ENCODE assay signal across 8 mouse cellular contexts in the genomic region with DNA sequence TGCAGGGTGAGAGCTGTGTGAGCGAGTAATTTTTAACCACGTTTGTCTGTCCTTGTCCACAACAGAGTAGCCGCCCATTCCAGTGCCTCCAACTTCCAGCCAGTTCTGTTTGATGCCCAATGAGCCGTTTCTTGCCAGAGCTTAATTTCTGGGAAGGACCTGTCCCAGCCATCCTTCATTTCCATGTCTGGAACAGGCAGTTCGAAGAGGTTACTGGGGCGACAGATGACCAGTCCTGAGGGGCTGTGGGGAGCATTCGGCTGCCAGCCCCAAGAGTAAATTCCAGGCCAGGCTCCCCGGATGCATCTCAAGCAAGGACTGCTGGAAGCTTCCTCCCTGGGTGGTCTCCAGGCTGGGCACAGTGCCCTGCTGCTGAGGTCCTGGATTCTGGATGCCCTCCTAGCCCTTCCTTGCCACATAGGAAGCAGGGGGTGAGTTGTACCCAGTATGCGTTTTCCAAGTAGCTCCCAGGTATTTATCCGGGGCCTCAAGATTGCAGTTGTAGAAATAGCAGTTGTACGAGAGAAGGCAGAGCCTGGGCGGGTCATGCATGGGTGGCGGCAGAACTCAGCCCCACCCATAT. TPM values are rescaled to one million over a fixed set of nuclear protein-coding genes. Genes with fewer than 3 reads are reported as not detected.
DNase-seq lines count a peak whose midpoint lies in the region; ATAC-seq and TF ChIP-seq lines count a peak whose summit lies in the region.
"Had no signal": no experiment of that assay in that cellular context is flagged by ENCODE, and none has a peak within 500 bp of the region (broad histone marks: within the 10 kb centered on the region; RNA-seq: fewer than 3 reads in every experiment).

No protein-coding gene starts in this region.

- 41% methylated on average over 13 of the region's 13 CpGs for WGBS in lung, embryonic 15.5 days
- WGBS in cerebellum, adult 2 months = 8% methylated on average over 13 of the region's 13 CpGs
- WGBS in forebrain, embryonic 16.5 days = 40% methylated on average over 13 of the region's 13 CpGs
- 45% methylated on average over 13 of the region's 13 CpGs for WGBS in limb, embryonic 13.5 days

- no peak for TF ChIP-seq CTCF in cerebellum, adult 2 months (IDR thresholded peaks at IDR 0.05; ENCODE audit: borderline replicate concordance, insufficient read depth, low read depth, low read length)

- H3K4me2 ChIP-seq in lung, embryonic 15.5 days = peak overlapping the region; percentile 29; the same call in 1 of the 2 replicates
- no peak overlapping the region for H3K4me2 ChIP-seq in forebrain, embryonic 16.5 days (ENCODE audit: low read length)
- H3K4me2 ChIP-seq in limb, embryonic 13.5 days (replicated peaks) = peak overlapping the region; percentile 33

- no peak overlapping the region for H3K27ac ChIP-seq in lung, embryonic 15.5 days
- H3K27ac ChIP-seq in cerebellum, adult 2 months (ENCODE audit: insufficient read depth, low read length) = peak overlapping the region; percentile 55
- H3K27ac ChIP-seq in forebrain, embryonic 16.5 days (ENCODE audit: low read length) = no peak overlapping the region
- peak overlapping the region; percentile 1; the same call in 1 of the 2 replicates for H3K27ac ChIP-seq in limb, embryonic 13.5 days

- peaks cover 49% of the 10 kb centered on the region for H3K27me3 ChIP-seq in lung, embryonic 15.5 days
- no peaks in the 10 kb centered on the region for H3K27me3 ChIP-seq in cerebellum, adult 2 months (ENCODE audit: control insufficient read depth, insufficient read depth, low read length)
- peaks cover 30% of the 10 kb centered on the region for H3K27me3 ChIP-seq in forebrain, embryonic 16.5 days (replicated peaks; ENCODE audit: control insufficient read depth, insufficient read depth, low read length)
- H3K27me3 ChIP-seq in limb, embryonic 13.5 days = peaks cover 61% of the 10 kb centered on the region

- H3K9ac ChIP-seq in lung, embryonic 15.5 days = no peak overlapping the region
- H3K9ac ChIP-seq in forebrain, embryonic 16.5 days (replicated peaks; ENCODE audit: low read depth, low read length) = no peak overlapping the region
- H3K9ac ChIP-seq in limb, embryonic 13.5 days = no peak overlapping the region

- no peak for TF ChIP-seq POLR2A in cerebellum, adult 2 months (IDR thresholded peaks at IDR 0.05; ENCODE audit: borderline replicate concordance, insufficient read depth, low read length)

- H3K36me3 ChIP-seq in lung, embryonic 15.5 days = no peaks in the 10 kb centered on the region
- H3K36me3 ChIP-seq in forebrain, embryonic 16.5 days (ENCODE audit: control insufficient read depth, insufficient read depth) = no peaks in the 10 kb centered on the region
- no peaks in the 10 kb centered on the region for H3K36me3 ChIP-seq in limb, embryonic 13.5 days

- H3K4me3 ChIP-seq in lung, embryonic 15.5 days = no peak overlapping the region
- H3K4me3 ChIP-seq in cerebellum, adult 2 months (replicated peaks; ENCODE audit: insufficient read depth, low read depth, low read length) = peak overlapping the region; percentile 1
- H3K4me3 ChIP-seq in forebrain, embryonic 16.5 days (replicated peaks; ENCODE audit: low read length) = no peak overlapping the region
- no peak overlapping the region for H3K4me3 ChIP-seq in limb, embryonic 13.5 days

- H3K4me1 ChIP-seq in lung, embryonic 15.5 days = peaks cover 21% of the 10 kb centered on the region
- peaks cover 44% of the 10 kb centered on the region for H3K4me1 ChIP-seq in cerebellum, adult 2 months (ENCODE audit: control insufficient read depth, insufficient read depth, low read length)
- peaks cover 24% of the 10 kb centered on the region for H3K4me1 ChIP-seq in forebrain, embryonic 16.5 days (replicated peaks; ENCODE audit: control insufficient read depth, insufficient read depth, low read length)
- H3K4me1 ChIP-seq in limb, embryonic 13.5 days = peaks cover 32% of the 10 kb centered on the region

- H3K9me3 ChIP-seq in lung, embryonic 15.5 days = no peaks in the 10 kb centered on the region
- H3K9me3 ChIP-seq in forebrain, embryonic 16.5 days (ENCODE audit: control insufficient read depth, low read length) = no peaks in the 10 kb centered on the region
- no peaks in the 10 kb centered on the region for H3K9me3 ChIP-seq in limb, embryonic 13.5 days

- ATAC-seq in lung, embryonic 15.5 days (ENCODE audit: borderline replicate concordance, extremely low read depth, low FRiP score, low TSS enrichment) = peak; percentile 74; the same call in 1 of the 2 replicates
- ATAC-seq in forebrain, embryonic 16.5 days = peak; percentile 37; the same call in 1 of the 2 replicates
- ATAC-seq in limb, embryonic 13.5 days (ENCODE audit: low FRiP score, low read depth) = peak; percentile 77; the same call in 1 of the 2 replicates

- no peak for DNase-seq in lung, postnatal 14 days
- DNase-seq in cerebellum, adult 2 months = peak; percentile 64 to 65
- DNase-seq in heart, adult 8-10 months (ENCODE audit: low spot score) = no peak
- no peak for DNase-seq in embryo, embryonic 9.5 days (ENCODE audit: extremely low spot score)

RNA-seq across cellular contexts. Expression of gene Syt2, which starts 4.9 kb away (rescaled TPM):
- 0.37 and 0.48 TPM in 2 replicates for polyA plus RNA-seq in lung, embryonic 15.5 days (2015; fragmentation: Nextera tagmentation; extraction: Ambion mirVana)
- polyA plus RNA-seq in cerebellum, adult 2 months (2012; rRNA removed) = 305 and 318 TPM in 2 replicates
- polyA plus RNA-seq in forebrain, embryonic 16.5 days (2015; fragmentation: Nextera tagmentation; extraction: Ambion mirVana) = 1.1 and 2.2 TPM in 2 replicates
- 0.32 and 1.1 TPM in 2 replicates for polyA plus RNA-seq in limb, embryonic 13.5 days (2015; fragmentation: Nextera tagmentation; extraction: Ambion mirVana)
- total RNA-seq in heart, adult 8-10 months (2022) = under 1 TPM in 1 of 4 experiments, not detected in 3; 0.30 TPM
- total RNA-seq: hematopoietic stem cell, adult 5-6 weeks had no signal

Comparison
In these comparisons a context has a peak if more than half of its experiments do, and no peak if none do; other contexts are left out.
1. H3K27ac ChIP-seq: peak in cerebellum, adult 2 months (single experiment) and limb, embryonic 13.5 days (single experiment); none in lung, embryonic 15.5 days (single experiment) and forebrain, embryonic 16.5 days (single experiment).
2. DNase-seq: peak in cerebellum, adult 2 months (2 of 2); none in lung, postnatal 14 days (single experiment), heart, adult 8-10 months (single experiment) and embryo, embryonic 9.5 days (single experiment).
3. RNA of gene Syt2, which starts 4.9 kb away (polyA plus RNA-seq): 305 to 318 TPM in cerebellum, adult 2 months; 1.1 to 2.2 TPM in forebrain, embryonic 16.5 days, 0.37 to 0.48 TPM in lung, embryonic 15.5 days and 0.32 to 1.1 TPM in limb, embryonic 13.5 days; every median in the first group is over 10 times any median in the second.
4. Peak in every context shown above with its lines, with median percentiles within 50 percentile points of each other: ATAC-seq.